Mouse (Mus musculus): Measurements from ENCODE around the gene Atad3a.

The Atad3a gene

DNA sequence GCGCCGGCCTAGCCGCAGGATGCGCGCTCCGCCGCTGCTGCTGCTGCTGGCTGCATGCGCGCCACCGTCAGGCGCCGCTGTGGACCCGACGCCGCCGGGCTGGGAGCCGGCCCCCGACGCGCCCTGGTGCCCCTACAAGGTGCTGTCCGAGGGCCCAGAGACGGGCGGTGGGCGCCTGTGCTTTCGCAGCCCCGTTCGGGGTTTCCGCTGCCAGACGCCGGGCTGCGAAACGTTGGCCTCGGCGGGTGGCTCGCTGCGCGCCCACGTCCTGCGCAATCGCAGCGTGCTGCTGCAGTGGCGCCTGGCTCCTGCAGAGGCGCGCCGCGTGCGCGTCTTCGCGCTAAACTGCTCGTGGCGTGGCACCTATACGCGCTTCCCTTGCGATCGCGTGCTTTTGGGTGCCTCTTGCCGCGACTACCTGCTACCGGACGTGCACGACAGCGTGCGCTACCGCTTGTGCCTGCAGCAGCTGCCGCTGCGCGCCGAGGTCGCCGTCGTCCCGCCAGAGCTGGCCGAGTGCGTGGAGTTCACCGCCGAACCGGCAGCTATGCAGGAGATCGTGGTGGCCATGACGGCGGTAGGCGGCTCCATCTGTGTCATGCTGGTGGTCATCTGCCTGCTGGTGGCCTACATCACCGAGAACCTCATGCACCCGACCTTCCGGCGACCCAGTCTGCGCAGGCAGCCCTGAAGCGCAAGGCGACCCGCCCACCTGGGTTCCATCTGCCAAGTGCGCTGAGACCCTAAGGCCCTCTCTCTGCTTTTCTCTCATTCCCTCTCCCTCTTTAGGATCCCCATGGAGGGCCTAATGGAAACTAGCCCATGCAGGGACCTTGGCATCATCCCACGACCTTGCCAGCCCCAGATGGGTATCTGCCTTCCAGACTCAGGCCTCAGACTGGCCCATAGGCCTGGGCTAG, 66.2 kb downstream of the Atad3a start:
- DNase-seq (ENCODE audit: low spot score in 2 of 2) = peak; percentile 51 to 74

DNA sequence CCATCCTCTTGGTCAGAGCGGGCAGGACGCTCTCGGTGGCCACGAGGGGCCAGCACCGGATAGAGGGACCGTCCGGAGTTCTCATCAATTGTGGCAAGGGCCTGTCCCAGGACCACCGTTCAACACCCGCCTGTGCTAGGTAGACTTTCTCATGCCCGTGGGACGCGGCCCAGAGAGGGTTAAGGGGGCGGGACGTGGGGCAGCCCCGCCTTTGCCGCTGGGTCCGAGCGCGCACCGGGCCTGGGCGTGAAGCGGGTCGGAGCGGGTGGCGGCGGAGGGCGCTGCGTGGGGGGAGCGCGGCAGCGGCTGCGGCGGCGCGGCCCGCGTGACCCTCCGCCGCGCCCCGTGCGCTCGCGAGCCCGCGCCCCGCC, 66.8 kb downstream of the Atad3a start, which contains the start of gene Fndc10:
Fndc10 (plus strand) TSS at position 232 of the 371 bp plus-strand sequence.
- DNase-seq (ENCODE audit: low spot score in 2 of 2) = peak in 1 of 2 experiments; percentile 26

DNA sequence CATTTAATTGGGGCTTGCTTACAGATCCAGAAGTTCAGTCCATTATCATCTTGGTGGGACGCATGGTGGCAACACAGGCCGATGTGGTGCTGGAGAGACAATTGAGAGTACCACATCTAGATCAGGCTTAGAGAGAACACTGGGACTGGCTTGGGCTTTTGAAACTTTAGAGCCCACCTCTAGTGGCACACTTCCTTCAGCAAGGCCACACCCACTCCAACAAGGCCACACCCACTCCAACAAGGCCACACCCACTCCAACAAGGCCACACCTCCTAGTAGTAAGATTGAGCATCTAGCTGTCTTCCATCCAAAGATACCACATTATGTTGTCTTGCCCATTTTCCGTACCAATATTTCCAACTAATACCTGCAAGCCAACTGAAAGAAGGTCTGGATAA, 68.5 kb downstream of the Atad3a start:
- DNase-seq (ENCODE audit: low spot score in 2 of 2) = peak in 1 of 2 experiments; percentile 38
